Mouse (Mus musculus): ENCODE measurements at regions not wholly inside any gene's neighbourhood (a gene's known extent, or its start where the extent isn't known, plus 50 kb on each side); places are given as distances from the start of the nearest gene placed in this dataset.
A peak's percentile ranks its signal among the peaks of the same experiment; 100 is the strongest.

- no peak for DNase-seq (ENCODE audit: low spot score)
- Histone ChIP-seq H3K27me3 (ENCODE audit: low read depth, poor library complexity, severe bottlenecking) (no peaks in the 10 kb centered on the region), H3K4me1 (no peaks in the 10 kb centered on the region), H3K27ac (no peak overlapping the region), H3K36me3 (no peaks in the 10 kb centered on the region), H3K9me3 (replicated peaks) (no peaks in the 10 kb centered on the region), H3K4me3 (no peak overlapping the region)
- WGBS = 90% methylated on average over 1 of the region's 1 CpGs
These were observed 1815.4 kb upstream of the Lrrc6 start for GRCm38 (mm10) chr15:68316116-68316515.

MicroRNA genes in the stretch of these regions (microRNA counts, 519-probe panel; counts per million panel counts)
- microRNA mmu-miR-30b = 684 counts per million, percentile 72 among the panel's probes with 10 or more counts
- 2,365 counts per million, percentile 73 among the panel's probes with 10 or more counts for microRNA mmu-miR-30d

Small RNA genes lying in the stretch of these regions (microRNA-seq; reads per million reads assigned to microRNA genes)
- gene Mir30b (103 reads per million, percentile 48 among the genes with 10 or more reads in this experiment), gene Mir30d (3,752 reads per million, percentile 88 among the genes with 10 or more reads in this experiment)

Measured in limb, embryonic 10.5 days (tissue).